Mouse (Mus musculus) spleen, adult 2 months (tissue): ENCODE data around the gene Prelp.

Source experiments
- CTCF ChIP-seq: fragments of 200-500 bp; IDR thresholded peaks from 2 replicates; pipeline ENCODE4 v1.5.1; 2011; ENCODE audit warnings: mild to moderate bottlenecking, inconsistent platforms; ENCODE audit not compliant: insufficient read depth, insufficient read length, insufficient replicate concordance; ENCODE audit errors: extremely low read depth
- POLR2A ChIP-seq: fragments of 200-500 bp; IDR thresholded peaks from 2 replicates; pipeline ENCODE4 v1.6.1; 2011; ENCODE audit warnings: low read depth, low read length, inconsistent platforms

DNA sequence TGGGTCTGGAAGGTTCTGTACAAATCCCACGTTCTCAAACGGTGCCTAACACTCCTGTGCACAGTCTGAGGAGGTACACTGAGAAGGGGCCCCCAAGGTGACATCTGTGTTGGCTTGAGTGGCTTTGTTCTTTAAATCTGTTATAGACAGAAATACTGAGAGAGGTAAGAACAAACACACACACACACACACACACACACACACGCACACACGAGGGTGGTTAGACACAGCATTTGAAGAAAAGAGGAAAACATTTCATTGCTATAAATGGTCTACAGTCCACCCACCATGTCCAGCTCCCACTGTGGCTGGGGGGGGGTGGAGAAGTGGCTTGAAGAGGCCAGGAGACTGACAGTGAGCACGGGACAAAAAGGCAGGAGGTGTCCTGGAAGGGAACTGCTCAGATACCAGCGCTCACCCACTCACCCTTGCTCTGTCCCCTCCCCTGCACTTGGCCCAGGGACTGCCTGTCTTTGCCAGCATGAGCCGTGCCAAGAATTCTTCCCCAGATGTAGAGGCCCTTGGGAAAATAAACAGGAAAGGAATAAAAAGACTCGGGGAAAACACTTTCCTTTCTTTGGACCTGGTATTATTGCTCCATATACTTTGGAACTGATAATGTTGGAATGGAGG is 5.4 kb downstream of the Prelp start:
- no peak for TF ChIP-seq POLR2A
- no peak for TF ChIP-seq CTCF
